Mouse (Mus musculus) left cerebral cortex, adult 6 months (tissue): ENCODE measurements around the gene Gm5485. TPM values are rescaled to one million over a fixed set of nuclear protein-coding genes. Genes with fewer than 3 reads are reported as not detected.

Experiments
- long read RNA-seq, 2 experiments: library from polyadenylated mRNA; unstranded; transcript quantifications; one replicate each; pipeline ENCODE4 v2.0.0; 2019 to 2020
- polyA plus RNA-seq: library from polyadenylated mRNA; unstranded; fragments of <200 nt; fragmentation: Nextera tagmentation; gene quantifications from 2 replicates; pipeline ENCODE4 v1.2.3, GENCODE M21; 2021

Gm5485 gene
- not detected in 2 replicates for polyA plus RNA-seq
- long read RNA-seq, experiment 1, result 0 reads
- long read RNA-seq, experiment 2, result 0 reads

GRCm38 (mm10) chr16:48412246-48412645 lies at the start of gene Gm5485:
Gm5485 (minus strand) TSS chr16:48412416.

GRCm38 (mm10) chr16:48431027-48431426 lies 18.8 kb upstream of the Gm5485 start, which contains the start of gene Morc1:
Morc1 (plus strand) TSS chr16:48431237.

Other genes with a start within 250 kb of the Gm5485 start
- not detected in 2 replicates for gene Dppa4, start 128.7 kb downstream of the Gm5485 start, polyA plus RNA-seq
- not detected in 2 replicates for gene Dppa2, start 108.5 kb downstream of the Gm5485 start, polyA plus RNA-seq
- not detected in 2 replicates for gene Morc1, start 18.8 kb upstream of the Gm5485 start, polyA plus RNA-seq